In the genomic region with DNA sequence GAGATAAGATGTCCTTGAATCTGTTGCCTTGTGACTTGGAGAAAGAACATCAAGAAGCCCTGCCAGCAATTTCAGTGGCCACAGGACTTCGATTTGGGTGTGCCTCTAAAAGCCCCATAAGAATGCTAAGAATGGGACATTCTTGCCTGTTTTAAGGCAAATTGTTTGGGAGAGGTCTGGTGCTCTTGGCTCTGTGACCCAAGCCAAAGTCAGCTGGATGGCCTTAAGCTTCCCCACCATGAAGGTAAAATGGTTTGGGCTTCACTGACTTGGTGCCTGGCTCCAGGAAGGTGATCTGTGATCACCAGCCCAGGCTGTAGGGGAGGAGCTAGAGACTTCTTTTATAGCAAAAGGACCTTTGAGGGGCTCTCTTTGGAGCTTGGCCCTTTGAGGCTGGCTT, we compare ENCODE assay signal across 11 mouse cellular contexts.
"Had no signal": no experiment of that assay in that cellular context is flagged by ENCODE, and none has a peak within 500 bp of the region (broad histone marks: within the 10 kb centered on the region; RNA-seq: fewer than 3 reads in every experiment).

No protein-coding gene starts in this region.

- H3K9me3 ChIP-seq: liver, embryonic 13.5 days had no signal

- H3K4me1 ChIP-seq: liver, embryonic 13.5 days had no signal

- H3K27ac ChIP-seq: layer of hippocampus, adult 2 months; liver, embryonic 13.5 days had no signal

- H3K9ac ChIP-seq: liver, embryonic 13.5 days had no signal

- DNase-seq: kidney, postnatal 14 days; kidney, postnatal 4 days; layer of hippocampus, adult 9-11 months; liver, embryonic 13.5 days; lung, adult 2 months; lung, postnatal 14 days; lung, postnatal 4 days; midbrain, embryonic 14.5 days; thymus, adult 18-20 months; thymus, postnatal 36 days had no signal

- H3K4me3 ChIP-seq: layer of hippocampus, adult 2 months; liver, embryonic 13.5 days had no signal

- H3K36me3 ChIP-seq: liver, embryonic 13.5 days had no signal

- H3K27me3 ChIP-seq: liver, embryonic 13.5 days had no signal
